Mouse (Mus musculus) embryonic facial prominence, embryonic 14.5 days (tissue): ENCODE data around the gene Olfr571. TPM values are rescaled to one million over a fixed set of nuclear protein-coding genes. Genes with fewer than 3 reads are reported as not detected.

Source experiments
- ATAC-seq: fragments of 200-750 bp; cut with Nextera tagmentation; 2 replicates; pipeline ENCODE4 v1.8.0; 2017; ENCODE audit warnings: low read depth, moderate number of reproducible peaks, moderate TSS enrichment
- DNase-seq: peaks from one replicate; pipeline ENCODE4 v3.0.0-alpha.2; 2015; ENCODE audit warnings: low spot score
- H3K27ac ChIP-seq: fragments of 300-500 bp; sonication (generic); replicated peaks from 2 replicates; pipeline ENCODE4 v1.5.1; 2014; ENCODE audit warnings: low read depth, mild to moderate bottlenecking, low read length, moderate library complexity
- H3K27me3 ChIP-seq: fragments of 300-500 bp; sonication (generic); replicated peaks from 2 replicates; pipeline ENCODE4 v1.6.1; 2014; ENCODE audit warnings: low read length; ENCODE audit not compliant: control insufficient read depth, insufficient read depth
- H3K36me3 ChIP-seq: fragments of 300-500 bp; sonication (generic); 2 replicates; pipeline ENCODE4 v1.6.1; 2014; ENCODE audit warnings: low read length, mixed read lengths; ENCODE audit not compliant: control insufficient read depth, insufficient read depth
- H3K4me1 ChIP-seq: fragments of 300-500 bp; sonication (generic); 2 replicates; pipeline ENCODE4 v1.6.1; 2014; ENCODE audit warnings: antibody characterized with exemption, low read length; ENCODE audit not compliant: control insufficient read depth, insufficient read depth
- H3K4me2 ChIP-seq: fragments of 300-500 bp; sonication (generic); 2 replicates; pipeline ENCODE4 v1.6.1; 2014; ENCODE audit warnings: low read depth, mild to moderate bottlenecking, low read length, moderate library complexity, mixed read lengths
- H3K4me3 ChIP-seq: fragments of 300-500 bp; sonication (generic); 2 replicates; pipeline ENCODE4 v1.5.1; 2014; ENCODE audit warnings: low read depth, mild to moderate bottlenecking, low read length
- H3K9ac ChIP-seq: fragments of 300-500 bp; sonication (generic); 2 replicates; pipeline ENCODE4 v1.6.1; 2014; ENCODE audit warnings: low read depth, mild to moderate bottlenecking, low read length, moderate library complexity, mixed read lengths
- H3K9me3 ChIP-seq: fragments of 300-500 bp; sonication (generic); 2 replicates; pipeline ENCODE4 v1.6.1; 2016; ENCODE audit warnings: low read length; ENCODE audit not compliant: control insufficient read depth
- WGBS: fragments of 180-500 bp; shearing (Covaris S2); extraction: QIAGEN DNeasy Blood & Tissue Kit; methylation state at CpG from one replicate; pipeline ENCODE4 v1.1.7; 2014; 5-methylcytosine and 5-hydroxymethylcytosine counted together
- polyA plus RNA-seq: library from polyadenylated mRNA; unstranded; fragments of >200 nt; fragmentation: Nextera tagmentation; extraction: Ambion mirVana; gene quantifications from 2 replicates; pipeline ENCODE4 v1.2.1, GENCODE M21; 2014

Gene Olfr571
- polyA plus RNA-seq, 1 experiment from 2014 or later, result 0.06 TPM

- Histone ChIP-seq H3K4me3 (no peak overlapping the region), H3K36me3 (no peaks in the 10 kb centered on the region), H3K4me2 (no peak overlapping the region), H3K9ac (no peak overlapping the region), H3K27me3 (no peaks in the 10 kb centered on the region), H3K4me1 (no peaks in the 10 kb centered on the region), H3K27ac (no peak overlapping the region), H3K9me3 (no peaks in the 10 kb centered on the region)
- no peak for DNase-seq
- WGBS, result 71% methylated on average over 3 of the region's 3 CpGs
- no peak for ATAC-seq
Measured at GRCm38 (mm10) chr7:102927105-102927504, 9.8 kb upstream of the Olfr571 start.

- Histone ChIP-seq H3K4me1 (no peaks in the 10 kb centered on the region), H3K27ac (no peak within 1 kb of the TSS), H3K36me3 (no peaks in the 10 kb centered on the region), H3K4me2 (no peak within 1 kb of the TSS), H3K9me3 (no peaks in the 10 kb centered on the region), H3K9ac (no peak within 1 kb of the TSS), H3K4me3 (no peak within 1 kb of the TSS), H3K27me3 (no peaks in the 10 kb centered on the region)
- no peak for DNase-seq
- WGBS, result 47% methylated on average over 1 of the region's 1 CpGs
- ATAC-seq, result no peak
Measured at GRCm38 (mm10) chr7:102924109-102924508, 6.8 kb upstream of the Olfr571 start, which contains the start of gene Olfr572. Olfr572 (plus strand) TSS chr7:102924409.

- Histone ChIP-seq H3K27me3 (no peaks in the 10 kb centered on the region), H3K9me3 (no peaks in the 10 kb centered on the region), H3K9ac (no peak overlapping the region), H3K4me3 (no peak overlapping the region), H3K4me2 (no peak overlapping the region), H3K4me1 (no peaks in the 10 kb centered on the region), H3K36me3 (no peaks in the 10 kb centered on the region), H3K27ac (no peak overlapping the region)
- ATAC-seq (no peak), DNase-seq (peak; percentile 65)
- 21% methylated on average over 1 of the region's 1 CpGs for WGBS
Measured at GRCm38 (mm10) chr7:102919632-102920031, 2.3 kb upstream of the Olfr571 start.

GRCm38 (mm10) chr7:102916405-102916804 is 931 bp downstream of the Olfr571 start:
- Histone ChIP-seq H3K9me3 (no peaks in the 10 kb centered on the region), H3K27ac (no peak overlapping the region), H3K4me1 (no peaks in the 10 kb centered on the region), H3K36me3 (no peaks in the 10 kb centered on the region), H3K4me2 (no peak overlapping the region), H3K4me3 (no peak overlapping the region), H3K9ac (no peak overlapping the region), H3K27me3 (no peaks in the 10 kb centered on the region)
- 54% methylated on average over 5 of the region's 5 CpGs for WGBS
- no peak for DNase-seq
- ATAC-seq, result no peak

GRCm38 (mm10) chr7:102915261-102915660 is 2.1 kb downstream of the Olfr571 start:
- Histone ChIP-seq H3K4me3 (no peak overlapping the region), H3K9ac (no peak overlapping the region), H3K27me3 (no peaks in the 10 kb centered on the region), H3K9me3 (no peaks in the 10 kb centered on the region), H3K36me3 (no peaks in the 10 kb centered on the region), H3K4me1 (no peaks in the 10 kb centered on the region), H3K4me2 (no peak overlapping the region), H3K27ac (no peak overlapping the region)
- DNase-seq (no peak), ATAC-seq (no peak)
- WGBS, result 29% methylated on average over 1 of the region's 1 CpGs

GRCm38 (mm10) chr7:102890782-102891181 is 26.6 kb downstream of the Olfr571 start, which contains the start of gene Olfr569:
Olfr569 (minus strand) TSS chr7:102890882.
- no peak for DNase-seq
- H3K4me1 ChIP-seq, result no peaks in the 10 kb centered on the region
- no peak within 1 kb of the TSS for H3K4me3 ChIP-seq
- no peaks in the 10 kb centered on the region for H3K27me3 ChIP-seq
- H3K9me3 ChIP-seq, result no peaks in the 10 kb centered on the region
- H3K36me3 ChIP-seq, result no peaks in the 10 kb centered on the region
- ATAC-seq, result no peak
- 57% methylated on average over 3 of the region's 3 CpGs for WGBS
- no peak within 1 kb of the TSS for H3K9ac ChIP-seq
- H3K27ac ChIP-seq, result no peak within 1 kb of the TSS
- no peak within 1 kb of the TSS for H3K4me2 ChIP-seq

GRCm38 (mm10) chr7:102876822-102877221 is 40.5 kb downstream of the Olfr571 start, which contains the start of gene Olfr568:
Olfr568 (plus strand) TSS chr7:102877122.
- DNase-seq (no peak), ATAC-seq (no peak)
- H3K4me2 ChIP-seq, result no peak within 1 kb of the TSS
- no peak within 1 kb of the TSS for H3K4me3 ChIP-seq
- H3K36me3 ChIP-seq, result no peaks in the 10 kb centered on the region
- H3K27ac ChIP-seq, result no peak within 1 kb of the TSS
- no peaks in the 10 kb centered on the region for H3K27me3 ChIP-seq
- H3K4me1 ChIP-seq, result no peaks in the 10 kb centered on the region
- H3K9ac ChIP-seq, result no peak within 1 kb of the TSS
- no peaks in the 10 kb centered on the region for H3K9me3 ChIP-seq

- Histone ChIP-seq H3K27ac (no peak within 1 kb of the TSS), H3K9me3 (no peaks in the 10 kb centered on the region), H3K4me2 (no peak within 1 kb of the TSS), H3K4me3 (no peak within 1 kb of the TSS), H3K36me3 (no peaks in the 10 kb centered on the region), H3K4me1 (no peaks in the 10 kb centered on the region), H3K27me3 (no peaks in the 10 kb centered on the region), H3K9ac (no peak within 1 kb of the TSS)
- DNase-seq, result no peak
- 83% methylated on average over 1 of the region's 1 CpGs for WGBS
- ATAC-seq, result no peak
Measured at GRCm38 (mm10) chr7:102858665-102859064, 58.7 kb downstream of the Olfr571 start, which contains the start of gene Olfr566. Olfr566 (minus strand) TSS chr7:102858765.

GRCm38 (mm10) chr7:102855807-102856206 is 61.5 kb downstream of the Olfr571 start:
- ATAC-seq, result no peak

More at GRCm38 (mm10) chr7:102855807-102856206, 61.5 kb downstream of the Olfr571 start:
- Histone ChIP-seq H3K4me1 (no peaks in the 10 kb centered on the region), H3K27me3 (no peaks in the 10 kb centered on the region), H3K9ac (no peak overlapping the region), H3K9me3 (no peaks in the 10 kb centered on the region), H3K4me3 (no peak overlapping the region), H3K4me2 (no peak overlapping the region), H3K36me3 (no peaks in the 10 kb centered on the region), H3K27ac (no peak overlapping the region)
- no peak for DNase-seq
